Mouse (Mus musculus) CD8-positive naive resting alpha-beta T cell, adult 2 months (primary cell): ENCODE measurements around the gene Irs4.

ENCODE experiments used
- DNase-seq, 2 experiments: peaks; one replicate each; pipeline ENCODE4 v3.0.0; 2022; ENCODE audit warnings: low read depth in 2 of 2, low spot score in 2 of 2

Gene Irs4

DNA sequence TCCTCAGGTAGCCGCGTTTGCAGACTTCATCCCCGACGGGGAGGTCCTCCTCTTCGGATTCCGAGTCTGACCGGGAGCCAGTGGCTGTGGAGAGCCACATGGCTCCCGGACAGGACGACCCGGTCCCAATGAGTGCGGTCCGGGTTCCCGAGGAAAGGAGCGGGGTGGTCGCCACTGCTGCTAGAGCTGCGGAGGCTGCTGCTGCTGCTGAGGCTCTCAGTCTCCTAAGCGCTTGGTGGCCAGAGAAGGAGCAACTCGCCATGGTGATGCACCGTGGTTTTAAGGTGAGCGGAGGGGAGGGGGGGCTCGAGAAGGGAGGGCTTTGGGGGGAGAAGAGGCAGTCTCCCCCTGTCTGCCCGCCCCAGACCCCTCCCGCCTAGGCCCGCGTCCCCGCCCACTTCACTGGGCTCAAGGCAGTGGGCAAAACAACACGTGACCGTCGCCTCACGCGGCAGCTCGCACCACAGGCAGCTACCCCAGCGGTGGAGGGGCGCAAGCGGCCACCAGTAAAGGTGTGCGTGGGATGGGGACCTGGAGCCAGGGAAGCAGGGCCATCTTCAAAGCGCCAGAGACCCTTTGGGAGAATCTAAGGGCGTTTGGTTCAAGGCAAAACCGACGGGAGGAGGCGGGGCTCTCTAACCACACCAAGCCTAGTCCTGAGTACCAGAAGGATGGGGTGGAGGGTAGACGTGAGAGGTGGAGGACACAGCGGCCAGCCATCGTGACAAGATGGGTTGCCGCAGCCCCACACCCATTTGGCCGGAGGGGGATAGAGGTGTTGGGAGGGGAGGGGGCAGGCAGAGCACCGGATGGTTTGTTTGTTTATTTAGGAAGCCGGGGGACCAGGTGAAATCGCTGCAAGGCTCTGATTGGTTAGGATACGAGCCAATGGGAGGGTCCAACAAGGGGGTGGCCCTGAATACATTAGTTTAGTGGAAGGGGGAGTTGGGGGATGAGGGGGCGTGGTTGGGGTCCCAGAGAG, at the start of gene Irs4:
Gene Irs4, minus strand, starts transcription at position 327 of the 982 bp plus-strand sequence.
- no peak for DNase-seq

DNA sequence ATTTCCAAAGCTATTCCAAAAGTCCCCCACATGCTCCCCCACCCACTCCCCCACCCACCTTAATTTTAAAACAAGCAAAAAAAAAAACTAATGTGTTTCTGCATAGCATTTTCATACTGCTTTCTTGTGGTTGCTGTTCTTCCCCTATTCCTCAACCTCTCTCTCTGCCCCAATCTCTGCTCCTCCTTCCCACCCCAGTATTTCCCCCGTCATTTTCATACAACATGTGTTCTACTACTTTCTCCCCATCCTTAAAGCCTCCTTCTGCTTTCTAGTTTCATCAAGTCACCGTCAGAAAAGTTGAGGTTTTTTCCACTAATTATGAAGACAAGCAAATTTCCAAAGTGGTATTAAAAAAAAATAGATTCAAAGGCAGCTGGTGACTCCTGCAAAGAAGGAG, 25.3 kb upstream of the Irs4 start:
- DNase-seq: no peak

- DNase-seq: no peak
Measured at GRCm38 (mm10) chrX:141729570-141729969, 4.5 kb upstream of the Irs4 start.

GRCm38 (mm10) chrX:141724391-141724891, 622 bp downstream of the Irs4 start:
- no peak for DNase-seq

DNA sequence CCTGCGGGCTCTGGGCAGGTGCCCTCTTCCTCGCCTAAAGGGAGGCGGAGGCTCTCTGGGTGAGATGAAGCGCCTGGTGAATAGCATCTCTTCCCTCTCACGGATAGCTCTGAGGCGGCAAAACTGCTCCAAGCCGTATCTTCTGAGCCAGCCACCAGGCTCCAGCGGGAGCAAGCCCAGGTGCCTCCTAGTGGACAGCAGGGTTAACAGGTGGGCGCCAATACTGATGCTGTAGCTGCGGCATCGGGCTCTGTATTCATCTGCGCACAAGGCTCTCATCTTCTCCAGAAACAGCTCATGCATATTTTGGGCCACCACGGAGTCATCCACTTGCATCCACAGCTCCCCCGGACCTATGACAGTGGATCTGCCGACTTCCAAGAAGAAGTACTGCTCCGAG, 1.1 kb downstream of the Irs4 start:
- no peak for DNase-seq

DNA sequence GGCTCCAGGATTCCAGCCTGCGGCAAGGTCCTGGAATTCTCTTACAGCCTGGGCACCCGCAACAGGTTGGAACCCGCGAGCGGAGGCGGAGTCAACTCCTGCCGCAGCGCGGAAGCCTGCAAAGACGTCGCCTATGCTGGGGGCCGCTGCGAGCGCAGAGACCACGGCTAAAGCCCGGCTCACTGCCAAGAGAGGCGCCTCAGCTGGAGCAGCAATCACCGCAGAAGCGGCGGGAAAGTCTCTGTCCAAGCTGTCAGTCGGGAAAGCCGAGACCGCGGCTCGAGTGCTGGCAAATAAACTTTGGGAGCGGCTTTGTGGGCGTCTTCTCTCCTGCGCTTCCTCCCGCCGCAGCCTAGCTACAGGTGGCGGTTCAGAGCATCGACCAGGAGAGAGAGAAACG, 3.3 kb downstream of the Irs4 start:
- DNase-seq: no peak
